Mouse (Mus musculus): Measurements from ENCODE around the gene Slc41a2.

The Slc41a2 gene

GRCm38 (mm10) chr10:83182573-83182960, 155.1 kb downstream of the Slc41a2 start:
- DNase-seq = peak; percentile 88 to 97

- DNase-seq = peak; percentile 43 to 60
Observed at GRCm38 (mm10) chr10:83181831-83182572, 155.7 kb downstream of the Slc41a2 start.
